Mouse (Mus musculus) liver, adult 2 months (tissue): Measurements from ENCODE around the gene Zbtb49. TPM values are rescaled to one million over a fixed set of nuclear protein-coding genes. Genes with fewer than 3 reads are reported as not detected.

ENCODE experiments used
- DNase-seq: peaks from one replicate; pipeline ENCODE4 v3.0.0-alpha.2; 2011; ENCODE audit warnings: low read depth, low spot score; ENCODE audit errors: extremely low read depth
- H3K27ac ChIP-seq: fragments of 200-500 bp; replicated peaks from 2 replicates; pipeline ENCODE4 v1.5.1; 2012; ENCODE audit warnings: low read depth, mild to moderate bottlenecking, control low read depth, inconsistent platforms, low read length; ENCODE audit not compliant: insufficient read depth
- H3K27me3 ChIP-seq: fragments of 200-500 bp; 2 replicates; pipeline ENCODE4 v1.6.1; 2012; ENCODE audit warnings: mild to moderate bottlenecking, moderate library complexity, low read length, inconsistent platforms; ENCODE audit not compliant: control insufficient read depth, insufficient read depth
- H3K36me3 ChIP-seq: fragments of 200-500 bp; 2 replicates; pipeline ENCODE4 v1.6.1; 2012; ENCODE audit warnings: low read length, inconsistent platforms; ENCODE audit not compliant: control insufficient read depth, insufficient read depth
- H3K4me1 ChIP-seq: fragments of 200-500 bp; 2 replicates; pipeline ENCODE4 v1.6.1; 2011; ENCODE audit warnings: low read length; ENCODE audit not compliant: control insufficient read depth, insufficient read depth
- H3K4me3 ChIP-seq: fragments of 200-500 bp; 2 replicates; pipeline ENCODE4 v1.5.1; 2011; ENCODE audit warnings: low read depth, mild to moderate bottlenecking, control low read depth, low read length, moderate library complexity; ENCODE audit not compliant: insufficient read depth
- H3K79me2 ChIP-seq: fragments of 200-500 bp; 2 replicates; pipeline ENCODE4 v1.6.1; 2012; ENCODE audit warnings: inconsistent platforms, mild to moderate bottlenecking, low read length, moderate library complexity; ENCODE audit not compliant: control insufficient read depth, insufficient read depth
- H3K9ac ChIP-seq: fragments of 200-500 bp; 2 replicates; pipeline ENCODE4 v1.6.1; 2012; ENCODE audit warnings: low read depth, mild to moderate bottlenecking, control low read depth, inconsistent platforms, low read length
- CTCF ChIP-seq: fragments of 200-500 bp; IDR thresholded peaks from 2 replicates; pipeline ENCODE4 v1.5.1; 2011; ENCODE audit warnings: low read depth, low read length, control low read depth
- POLR2A ChIP-seq: fragments of 200-500 bp; IDR thresholded peaks from 2 replicates; pipeline ENCODE4 v1.6.1; 2011; ENCODE audit warnings: low read length, control low read depth; ENCODE audit not compliant: insufficient read depth; ENCODE audit errors: extremely low read depth
- WGBS: fragments of 180-500 bp; shearing (Covaris S2); methylation state at CpG from one replicate; pipeline ENCODE4 v1.1.7; 2018; 5-methylcytosine and 5-hydroxymethylcytosine counted together
- polyA plus RNA-seq: library from polyadenylated mRNA; depleted of rRNA; stranded (reverse); fragments of >200 nt; gene quantifications from 2 replicates; pipeline ENCODE4 v1.2.3, GENCODE M21; 2012
- total RNA-seq: library from RNA; depleted of rRNA; stranded (reverse); fragments of >200 nt; gene quantifications from 2 replicates; pipeline ENCODE4 v1.2.3, GENCODE M21; 2014

Zbtb49 gene
- total and polyA plus RNA-seq, 2 experiments = 2.3 to 5.1 TPM

- no peak overlapping the region for H3K27ac ChIP-seq
- H3K4me1 ChIP-seq = no peaks in the 10 kb centered on the region
- no peaks in the 10 kb centered on the region for H3K36me3 ChIP-seq
- no peak for TF ChIP-seq POLR2A
- H3K27me3 ChIP-seq = no peaks in the 10 kb centered on the region
- H3K79me2 ChIP-seq = no peaks in the 10 kb centered on the region
- no peak overlapping the region for H3K9ac ChIP-seq
- WGBS = 92% methylated on average over 3 of the region's 3 CpGs
- no peak overlapping the region for H3K4me3 ChIP-seq
- DNase-seq = no peak
Observed at GRCm38 (mm10) chr5:38190907-38191306, 29.4 kb downstream of the Zbtb49 start.

- no peaks in the 10 kb centered on the region for H3K36me3 ChIP-seq
- no peaks in the 10 kb centered on the region for H3K27me3 ChIP-seq
- H3K27ac ChIP-seq = no peak overlapping the region
- no peaks in the 10 kb centered on the region for H3K79me2 ChIP-seq
- no peak for DNase-seq
- H3K4me3 ChIP-seq = no peak overlapping the region
- WGBS = 85% methylated on average over 2 of the region's 2 CpGs
- H3K9ac ChIP-seq = no peak overlapping the region
- TF ChIP-seq POLR2A (no peak), CTCF (no peak)
- no peaks in the 10 kb centered on the region for H3K4me1 ChIP-seq
Observed at GRCm38 (mm10) chr5:38187006-38187405, 33.3 kb downstream of the Zbtb49 start.

- no peaks in the 10 kb centered on the region for H3K79me2 ChIP-seq
- 79% methylated on average over 6 of the region's 6 CpGs for WGBS
Observed at GRCm38 (mm10) chr5:38184688-38185285, 35.5 kb downstream of the Zbtb49 start.

DNA sequence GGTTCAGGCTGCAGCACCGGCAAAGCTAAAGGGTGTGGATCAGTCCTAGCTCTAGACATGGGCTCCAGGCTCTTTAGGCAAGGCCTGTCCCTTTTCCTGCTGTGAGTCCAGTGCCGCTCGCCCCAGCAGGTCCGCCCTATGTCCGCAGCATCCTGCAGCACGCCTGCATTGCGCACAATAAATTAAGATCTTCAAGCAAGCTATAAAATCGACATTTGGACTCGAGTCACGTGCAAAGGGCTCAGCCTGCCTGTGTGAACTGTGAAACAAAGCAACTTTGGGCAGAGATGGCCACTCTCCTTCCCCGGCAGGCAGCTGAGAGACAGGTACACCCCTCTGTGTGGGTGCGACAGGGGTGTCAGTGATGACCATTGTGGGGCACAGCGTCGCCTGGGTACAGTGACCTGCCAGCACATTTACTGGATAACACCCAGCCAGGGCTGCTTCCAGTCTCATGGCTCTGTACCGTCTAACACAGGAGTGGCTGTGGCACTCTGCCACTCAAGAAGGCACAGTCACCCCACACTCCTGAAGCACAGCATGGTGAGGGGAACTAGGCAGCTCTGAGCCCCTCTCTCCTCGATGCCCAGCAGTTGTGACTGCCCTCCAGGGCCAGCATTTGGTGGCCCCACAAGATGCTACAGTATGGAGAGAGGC, 45.9 kb downstream of the Zbtb49 start:
- WGBS = 77% methylated on average over 16 of the region's 16 CpGs
- no peaks in the 10 kb centered on the region; the same call in 1 of the 2 replicates for H3K27me3 ChIP-seq
- no peaks in the 10 kb centered on the region for H3K79me2 ChIP-seq
- no peak overlapping the region for H3K4me3 ChIP-seq
- no peaks in the 10 kb centered on the region for H3K4me1 ChIP-seq
- no peak for DNase-seq
- no peak for TF ChIP-seq POLR2A
- no peak for TF ChIP-seq CTCF
- H3K27ac ChIP-seq = no peak overlapping the region
- no peaks in the 10 kb centered on the region for H3K36me3 ChIP-seq
- no peak overlapping the region for H3K9ac ChIP-seq

More at GRCm38 (mm10) chr5:38184688-38185285, 35.5 kb downstream of the Zbtb49 start:
- Histone ChIP-seq H3K9ac (no peak overlapping the region), H3K4me1 (no peaks in the 10 kb centered on the region), H3K36me3 (no peaks in the 10 kb centered on the region), H3K27ac (no peak overlapping the region), H3K27me3 (no peaks in the 10 kb centered on the region), H3K4me3 (no peak overlapping the region)
- no peak for DNase-seq
- TF ChIP-seq POLR2A = no peak
- no peak for TF ChIP-seq CTCF

- 49% methylated on average over 5 of the region's 5 CpGs for WGBS
- Histone ChIP-seq H3K4me1 (no peaks in the 10 kb centered on the region), H3K9ac (no peak overlapping the region), H3K36me3 (no peaks in the 10 kb centered on the region), H3K79me2 (no peaks in the 10 kb centered on the region), H3K27ac (no peak overlapping the region), H3K4me3 (no peak overlapping the region), H3K27me3 (no peaks in the 10 kb centered on the region; the same call in 1 of the 2 replicates)
- TF ChIP-seq CTCF (no peak), POLR2A (no peak)
- DNase-seq = no peak
Observed at GRCm38 (mm10) chr5:38173766-38174165, 46.5 kb downstream of the Zbtb49 start.

DNA sequence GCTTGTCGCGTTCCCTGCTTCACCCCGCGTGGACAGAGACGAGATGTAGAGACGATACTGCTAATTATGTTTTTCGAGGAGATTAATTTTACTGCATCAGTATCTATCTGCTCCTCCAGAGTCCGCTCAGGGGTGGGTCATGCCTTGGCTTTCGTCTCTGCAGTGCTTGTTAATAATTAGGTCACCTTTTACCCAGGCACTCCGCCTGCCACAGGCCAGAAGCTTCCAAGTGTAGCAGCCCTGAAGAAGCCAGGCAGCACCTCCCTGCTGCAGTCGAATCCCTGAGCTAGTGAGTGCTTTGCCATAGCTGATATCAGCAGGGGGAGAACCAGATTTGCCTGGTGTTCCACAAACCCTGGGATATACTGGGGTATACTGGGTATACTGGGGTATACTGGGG, 51.8 kb downstream of the Zbtb49 start:
- no peaks in the 10 kb centered on the region for H3K36me3 ChIP-seq
- no peaks in the 10 kb centered on the region for H3K79me2 ChIP-seq
- no peaks in the 10 kb centered on the region for H3K4me1 ChIP-seq
- H3K4me3 ChIP-seq = no peak overlapping the region
- 67% methylated on average over 11 of the region's 11 CpGs for WGBS
- no peaks in the 10 kb centered on the region; the same call in 1 of the 2 replicates for H3K27me3 ChIP-seq
- H3K9ac ChIP-seq = no peak overlapping the region
- TF ChIP-seq POLR2A = no peak
- no peak for TF ChIP-seq CTCF
- no peak overlapping the region for H3K27ac ChIP-seq
- DNase-seq = no peak
